Mouse (Mus musculus) naive thymus-derived CD4-positive, alpha-beta T cell, adult 2 months (primary cell): ENCODE data around the gene Ctdsp2.
A peak's percentile ranks its signal among the peaks of the same experiment; 100 is the strongest.

ENCODE experiments used
- DNase-seq: peaks from one replicate; pipeline ENCODE4 v3.0.0-alpha.2; 2011; ENCODE audit warnings: low read depth

The Ctdsp2 gene

DNA sequence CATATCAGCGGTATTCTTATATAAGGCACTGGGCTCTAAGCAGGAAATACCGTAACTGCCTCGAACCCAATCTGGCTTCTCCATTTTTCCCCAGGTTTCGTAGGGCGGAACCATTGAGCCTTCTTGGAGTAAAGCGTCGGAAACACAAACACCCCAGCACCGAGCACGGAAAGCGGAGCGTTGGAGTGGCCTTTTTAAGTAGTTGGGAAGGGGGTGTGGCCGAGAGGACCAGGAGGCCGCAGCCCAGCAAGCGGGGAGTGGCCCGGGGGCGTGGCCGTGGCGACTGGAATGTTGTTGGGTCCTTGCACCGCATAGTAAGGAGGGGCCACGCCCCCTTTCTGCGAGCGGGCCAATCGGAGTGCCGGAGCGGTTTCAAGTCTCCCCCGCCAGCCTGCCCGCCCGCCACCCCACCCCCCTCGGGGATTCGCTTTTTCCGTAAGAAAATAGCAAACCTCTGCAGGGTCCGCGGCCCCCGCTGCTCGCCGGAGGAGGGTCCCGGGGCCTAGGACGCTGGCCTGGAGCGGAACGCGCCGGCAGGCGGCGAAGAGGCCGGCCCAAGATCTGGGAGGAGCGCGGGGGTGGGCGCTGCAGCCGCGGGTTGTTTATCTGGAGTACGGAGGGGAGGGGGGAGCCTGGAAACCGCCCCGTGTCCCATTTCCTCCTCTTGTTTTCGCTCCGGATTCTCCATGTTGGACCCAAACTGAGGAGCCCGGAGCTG is at the start of gene Ctdsp2:
TSS of gene Ctdsp2 (plus strand) at position 441 of the 718 bp plus-strand sequence.
- DNase-seq: peak; percentile 92

DNA sequence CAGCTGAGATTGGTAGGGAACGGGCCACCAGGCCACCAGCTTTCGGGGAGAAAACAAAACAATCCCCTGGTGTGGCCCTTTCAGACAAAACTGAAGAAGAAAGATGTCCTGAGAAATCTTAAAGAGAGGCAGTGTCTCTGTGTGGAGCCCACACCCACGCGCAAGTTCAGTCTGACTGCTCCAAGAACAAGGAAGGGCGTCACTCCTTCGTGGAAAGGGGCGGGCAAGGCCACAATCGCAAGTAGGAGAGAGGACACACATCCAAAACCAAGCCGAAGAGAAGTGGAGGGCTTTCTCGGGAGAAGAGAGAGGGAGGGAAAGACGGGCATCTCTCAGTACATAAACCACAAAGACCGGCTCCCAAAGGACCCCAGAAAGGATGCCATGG is 49.7 kb upstream of the Ctdsp2 start:
- no peak for DNase-seq

DNA sequence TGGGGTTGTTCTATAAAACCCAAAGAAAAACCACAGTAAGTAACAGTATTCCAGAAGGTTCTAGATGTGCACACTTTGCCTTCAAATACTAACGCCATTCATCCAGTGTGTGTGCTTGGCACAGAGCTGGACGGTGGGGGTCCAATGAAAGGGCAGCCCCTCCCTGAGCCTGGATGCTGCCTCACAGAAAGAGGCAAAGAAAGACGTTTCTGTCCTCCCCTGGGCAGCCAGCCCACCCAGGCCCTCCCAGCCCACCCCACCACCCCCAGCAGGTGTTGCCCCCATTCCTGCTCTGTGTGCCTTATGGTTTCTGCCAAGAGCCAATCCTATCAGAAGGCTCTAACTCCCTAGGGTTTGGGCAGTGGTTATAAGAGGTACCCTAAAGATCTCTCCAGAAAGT is 49.0 kb upstream of the Ctdsp2 start:
- DNase-seq: no peak

DNA sequence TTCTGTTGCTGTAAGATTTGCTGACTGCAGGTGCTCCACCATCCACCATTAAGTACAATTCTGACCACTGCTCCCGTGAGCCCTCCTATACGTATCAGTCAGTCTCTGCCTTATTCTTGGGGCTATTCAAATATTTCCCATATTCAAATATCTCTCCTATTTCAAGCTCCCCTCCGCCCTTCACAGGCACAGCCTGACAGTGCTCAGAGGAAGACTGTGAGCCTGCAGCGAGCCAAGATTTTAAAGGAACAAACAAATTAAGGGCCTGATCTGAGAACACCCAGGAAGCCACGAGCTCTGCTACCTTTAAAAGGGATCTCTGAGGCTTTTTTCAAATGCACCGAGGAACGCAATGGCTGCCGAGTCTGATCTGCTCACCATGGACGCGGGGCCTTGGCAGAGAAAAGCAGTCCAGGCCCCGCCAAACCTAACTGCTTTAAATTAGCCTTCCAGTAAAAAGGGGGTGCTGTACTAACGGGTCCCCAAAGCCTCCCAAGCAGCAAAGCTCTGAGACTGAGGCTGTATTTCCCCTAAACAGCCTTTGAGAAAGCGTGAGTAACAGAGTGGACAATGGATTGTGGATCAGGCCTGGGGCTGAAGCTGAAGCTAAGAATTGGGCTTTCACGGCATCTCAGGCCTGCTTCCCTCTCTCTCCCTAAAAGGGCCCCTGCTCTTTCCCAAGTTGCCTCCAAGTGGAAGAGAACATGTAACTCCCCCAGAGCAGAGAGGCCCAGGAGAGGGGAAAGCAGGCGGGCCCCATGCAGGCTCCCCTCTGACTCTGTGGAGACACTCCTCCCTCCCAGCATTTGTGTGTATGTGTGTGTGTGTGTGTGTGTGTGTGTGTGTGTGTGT is 48.0 kb upstream of the Ctdsp2 start:
- no peak for DNase-seq

DNA sequence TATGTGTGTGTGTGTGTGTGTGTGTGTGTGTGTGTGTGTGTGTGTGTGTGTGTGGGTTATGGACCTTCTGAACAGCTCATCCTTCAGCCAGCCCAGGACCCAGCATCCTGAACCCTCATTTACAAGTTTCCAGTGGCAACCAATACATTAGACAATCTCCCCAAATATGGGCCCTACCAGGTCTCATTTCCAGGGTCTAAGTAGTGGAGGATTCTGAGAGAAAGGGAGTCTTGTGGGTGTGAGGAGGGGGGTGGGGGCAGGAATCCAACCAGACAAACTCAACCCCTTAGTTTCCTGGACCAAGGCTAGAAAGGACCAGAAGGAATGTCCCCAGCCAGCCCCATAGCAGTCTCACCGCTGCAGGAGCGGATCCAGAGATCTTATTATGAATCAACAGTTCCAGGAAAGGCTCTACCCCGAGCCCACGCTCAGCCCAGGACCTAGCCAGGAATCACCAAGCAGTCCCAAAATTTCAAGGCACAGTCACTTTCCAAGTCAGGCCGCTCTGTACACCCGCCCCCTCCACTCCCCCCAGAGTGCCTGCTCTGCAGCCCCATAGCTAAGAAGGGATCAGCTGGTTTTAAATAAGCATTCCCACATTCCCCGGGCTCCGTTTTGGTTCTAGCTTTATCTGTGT is 47.3 kb upstream of the Ctdsp2 start:
- DNase-seq: no peak

DNA sequence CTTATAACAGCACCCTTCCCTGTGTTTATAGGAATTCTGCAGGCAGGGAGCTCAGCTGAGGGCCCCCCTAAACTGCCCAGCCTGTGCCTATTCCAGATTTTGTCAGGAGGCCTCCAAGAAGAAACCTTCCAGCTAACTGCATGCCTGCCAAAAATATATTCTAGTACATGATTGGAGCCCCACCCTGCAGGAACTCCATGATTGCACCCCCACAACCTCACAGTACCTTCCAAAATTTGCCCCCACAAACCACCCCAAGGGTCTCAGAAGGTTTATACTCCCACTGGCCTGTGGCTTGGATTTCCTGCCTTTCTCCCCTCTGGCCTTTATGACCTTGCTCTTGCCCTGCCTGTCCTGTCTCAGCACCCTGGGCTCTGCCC is 46.8 kb upstream of the Ctdsp2 start:
- DNase-seq: no peak

DNA sequence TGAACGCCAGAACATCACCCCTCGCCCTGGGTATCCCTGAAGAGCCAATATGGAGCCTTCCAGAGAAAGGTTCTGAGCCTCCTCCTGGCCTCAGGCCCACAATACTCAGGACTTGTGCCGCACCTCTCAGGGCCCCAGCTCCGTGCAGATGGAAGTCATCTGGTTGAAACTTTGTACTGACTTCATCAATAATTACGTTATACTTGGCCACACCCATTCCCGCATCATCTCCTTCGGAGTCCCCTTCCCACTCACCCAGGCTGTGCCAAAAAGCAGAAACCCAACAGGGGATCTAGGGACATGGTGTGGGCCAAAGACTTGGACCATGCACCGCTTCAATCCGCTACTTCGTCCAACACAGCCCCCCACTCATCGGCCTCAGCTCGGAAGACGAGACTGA is 44.0 kb upstream of the Ctdsp2 start:
- no peak for DNase-seq

DNA sequence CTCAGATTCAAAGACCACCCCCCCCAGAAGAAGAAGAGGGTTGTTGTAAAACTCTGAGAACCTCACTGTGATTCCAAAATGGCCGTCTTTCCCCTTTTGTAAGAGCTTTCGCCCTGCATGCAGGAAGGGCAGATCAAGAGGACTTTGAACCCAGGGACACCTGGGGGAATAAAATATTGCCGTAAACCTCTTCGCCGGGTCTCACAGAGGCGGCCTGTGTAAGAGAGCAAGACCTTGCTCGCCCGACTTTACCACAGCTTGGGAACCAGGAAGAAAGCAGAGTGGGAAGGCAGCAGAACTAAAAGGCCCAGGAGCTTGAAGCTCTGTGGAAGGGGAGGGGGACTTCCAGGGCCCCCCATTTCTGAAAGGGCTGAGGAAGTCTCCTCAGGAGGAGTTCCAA is 43.4 kb upstream of the Ctdsp2 start:
- DNase-seq: no peak

DNA sequence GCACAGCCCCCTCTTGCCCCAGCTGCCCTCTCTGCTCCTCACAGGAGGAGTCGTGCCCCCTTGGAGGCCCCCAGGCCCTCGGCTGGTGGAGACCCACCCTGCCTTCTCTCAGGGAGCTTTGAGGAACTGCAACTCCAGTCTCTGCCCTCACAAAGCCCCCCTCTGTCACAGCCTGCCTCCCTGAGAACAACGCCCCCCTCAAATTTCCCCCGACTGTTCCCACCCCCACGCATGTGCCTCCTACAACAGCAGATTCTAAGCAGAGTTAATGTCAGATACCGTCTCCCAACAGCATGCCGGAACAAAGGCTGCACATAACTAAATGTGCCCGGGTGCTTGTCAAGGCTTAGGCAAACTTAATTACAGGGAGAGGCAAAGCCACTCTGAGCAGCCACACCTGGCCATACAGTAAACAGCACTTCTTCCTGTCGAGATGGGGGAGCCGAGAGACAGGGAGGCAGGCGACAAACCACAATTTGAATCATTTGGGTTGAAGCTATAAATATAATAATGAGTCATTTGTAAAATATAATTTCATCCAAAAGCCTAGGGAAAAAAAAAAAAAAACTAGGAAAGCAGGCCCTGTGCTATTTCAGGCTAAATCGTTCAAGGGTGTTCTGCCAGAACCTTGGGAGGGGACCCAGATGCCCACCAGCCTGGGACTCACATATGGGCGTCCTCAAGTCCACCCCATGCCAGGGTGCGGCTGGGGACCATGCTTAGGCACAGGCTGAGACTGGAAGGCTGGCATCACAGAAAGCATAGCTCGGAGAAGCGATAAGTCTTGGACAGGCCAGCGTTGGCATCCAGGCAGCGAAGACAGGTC is 42.7 kb upstream of the Ctdsp2 start:
- DNase-seq: peak; percentile 16

DNA sequence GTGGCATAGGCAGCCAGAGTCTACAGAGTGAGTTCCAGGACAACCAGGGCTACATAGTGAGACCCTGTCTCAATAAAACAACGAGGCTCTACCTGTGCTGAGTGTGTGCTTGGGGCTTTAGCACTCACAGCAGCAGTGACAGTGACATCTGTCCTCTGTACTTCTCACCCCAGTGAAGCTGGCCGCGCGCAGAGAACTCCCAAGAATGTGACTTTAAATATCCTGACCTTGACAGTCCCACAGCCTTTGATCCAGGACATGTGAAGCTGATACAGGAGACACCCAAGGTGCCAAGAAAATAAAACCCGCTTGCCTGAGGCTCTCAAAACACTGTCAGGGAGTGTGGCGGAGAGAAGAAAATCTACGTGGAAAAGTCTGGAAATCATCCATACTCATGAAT is 37.6 kb upstream of the Ctdsp2 start:
- no peak for DNase-seq

DNA sequence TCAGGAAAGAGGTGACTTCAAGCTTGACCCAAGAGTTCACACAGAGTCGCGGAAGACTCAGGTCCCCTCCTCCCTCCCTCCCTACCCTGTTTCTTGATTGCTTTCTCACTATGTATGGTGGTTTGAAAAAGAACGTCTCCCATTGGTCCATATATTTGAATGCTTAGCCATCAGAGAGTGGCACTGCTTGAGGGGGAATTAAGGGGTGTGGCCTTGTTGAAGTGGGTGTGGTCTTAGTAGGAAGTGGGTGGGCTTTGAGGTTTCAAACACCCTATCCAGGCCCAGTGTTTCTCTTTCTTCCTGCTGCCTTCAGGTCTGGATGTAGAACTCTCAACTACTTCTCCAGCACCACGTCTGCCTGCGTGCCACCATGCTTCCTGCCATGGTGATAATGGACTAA is 33.0 kb upstream of the Ctdsp2 start:
- no peak for DNase-seq

DNA sequence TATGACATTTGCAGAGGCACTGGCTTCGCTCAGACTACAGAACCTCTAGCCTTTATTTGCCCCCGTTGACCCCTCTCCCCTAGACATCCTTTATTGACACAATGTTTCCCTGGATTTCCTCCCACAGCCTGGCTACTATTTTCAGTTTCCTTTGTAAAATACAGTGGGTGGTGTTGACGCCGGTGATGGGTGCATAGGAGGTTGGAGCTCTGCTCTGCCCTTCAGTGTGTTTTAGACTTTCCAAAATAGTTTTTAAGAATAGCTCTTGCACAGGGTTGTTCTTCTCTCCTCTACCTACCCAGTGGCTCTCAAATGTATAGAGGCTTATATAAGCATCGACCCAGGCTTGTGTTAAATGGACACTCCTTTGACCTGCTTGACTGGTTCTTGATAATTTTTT is 28.7 kb upstream of the Ctdsp2 start:
- no peak for DNase-seq

DNA sequence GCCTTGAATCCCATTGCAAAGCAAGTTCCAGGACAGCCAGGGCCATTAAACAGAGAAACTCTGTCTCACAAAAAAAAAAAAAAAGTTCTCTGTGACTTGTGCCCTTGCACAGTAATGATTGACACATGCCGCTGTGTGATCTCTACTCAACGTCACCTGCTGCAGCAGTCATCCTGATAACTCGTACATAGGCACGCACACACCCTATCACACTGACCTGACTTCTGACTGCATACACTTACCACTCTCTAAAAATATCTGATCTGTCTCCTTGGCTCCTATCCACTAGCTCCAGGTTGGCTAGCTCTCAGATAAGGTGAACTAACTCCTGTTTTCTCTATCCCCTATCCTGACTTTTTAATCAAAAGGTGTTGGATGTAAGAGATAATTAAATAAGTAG is 27.9 kb upstream of the Ctdsp2 start:
- no peak for DNase-seq

DNA sequence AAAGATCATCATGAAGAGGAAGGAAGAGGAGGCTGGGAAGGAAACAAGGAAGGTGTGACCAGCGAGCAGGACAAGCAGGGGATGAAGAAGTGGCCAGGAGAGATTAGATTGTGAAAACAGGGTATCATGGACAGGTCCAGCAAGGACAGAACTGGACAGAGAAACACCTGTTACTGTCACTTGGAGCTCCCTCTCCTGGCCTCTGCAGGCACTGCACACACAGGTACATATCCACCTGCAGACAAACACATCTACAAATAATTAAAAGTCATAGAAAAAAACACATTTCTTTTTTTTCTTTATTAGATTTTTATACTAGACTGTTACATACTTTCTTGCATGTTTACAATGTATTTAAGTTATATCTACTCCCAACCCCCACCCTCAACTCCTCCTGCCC is 26.1 kb upstream of the Ctdsp2 start:
- DNase-seq: no peak

DNA sequence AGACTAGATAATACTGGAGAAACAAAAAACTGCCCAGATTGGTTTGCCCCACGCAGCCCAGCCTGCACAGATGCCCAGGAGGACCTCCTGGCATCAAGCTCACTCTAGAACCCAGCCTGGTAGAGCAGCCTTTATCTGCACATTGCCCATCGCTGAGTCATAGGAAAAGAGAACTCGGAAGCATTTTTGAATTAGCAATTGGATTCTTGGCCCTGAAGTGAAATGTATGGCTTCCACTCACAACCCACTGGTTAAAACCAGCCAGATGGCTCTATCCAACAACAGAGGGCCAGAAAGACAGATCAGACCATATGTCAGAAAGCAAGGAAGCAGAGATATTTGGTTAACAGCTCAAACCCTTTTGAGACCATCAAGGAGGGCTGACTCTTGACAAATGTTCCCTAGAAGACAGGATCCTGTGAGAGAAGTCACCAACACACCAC is 25.5 kb upstream of the Ctdsp2 start:
- no peak for DNase-seq

DNA sequence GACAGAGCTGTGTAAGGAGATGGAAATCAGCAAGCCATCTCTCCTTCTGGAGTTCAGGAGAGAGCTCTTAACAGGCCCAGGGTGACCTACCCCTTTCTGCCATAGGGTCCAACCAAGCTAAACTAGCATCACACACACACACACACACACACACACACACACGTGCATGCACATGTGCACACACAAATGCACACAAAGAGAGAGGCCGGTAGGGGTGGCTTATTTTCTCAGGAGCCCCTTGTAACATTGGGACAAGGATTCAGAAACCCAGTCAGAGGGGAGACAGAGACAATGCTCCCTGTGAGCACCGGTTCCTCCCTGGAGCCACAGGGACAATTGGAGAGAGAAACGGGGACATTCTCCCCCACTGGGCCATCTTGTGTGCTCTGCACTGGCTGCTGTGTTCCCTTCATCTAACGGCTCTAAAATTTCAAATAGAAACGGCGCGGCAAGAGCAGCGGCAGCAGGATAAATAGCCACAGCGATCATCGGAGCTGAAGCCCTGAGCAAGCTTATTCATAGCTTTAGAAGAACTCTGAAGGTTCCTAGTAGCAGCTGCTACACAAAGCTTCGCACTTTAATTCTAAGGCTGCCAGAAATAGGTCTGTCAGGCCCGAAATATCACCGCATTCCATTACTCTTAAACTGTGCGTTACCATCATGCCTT is 21.7 kb upstream of the Ctdsp2 start:
- DNase-seq: no peak

DNA sequence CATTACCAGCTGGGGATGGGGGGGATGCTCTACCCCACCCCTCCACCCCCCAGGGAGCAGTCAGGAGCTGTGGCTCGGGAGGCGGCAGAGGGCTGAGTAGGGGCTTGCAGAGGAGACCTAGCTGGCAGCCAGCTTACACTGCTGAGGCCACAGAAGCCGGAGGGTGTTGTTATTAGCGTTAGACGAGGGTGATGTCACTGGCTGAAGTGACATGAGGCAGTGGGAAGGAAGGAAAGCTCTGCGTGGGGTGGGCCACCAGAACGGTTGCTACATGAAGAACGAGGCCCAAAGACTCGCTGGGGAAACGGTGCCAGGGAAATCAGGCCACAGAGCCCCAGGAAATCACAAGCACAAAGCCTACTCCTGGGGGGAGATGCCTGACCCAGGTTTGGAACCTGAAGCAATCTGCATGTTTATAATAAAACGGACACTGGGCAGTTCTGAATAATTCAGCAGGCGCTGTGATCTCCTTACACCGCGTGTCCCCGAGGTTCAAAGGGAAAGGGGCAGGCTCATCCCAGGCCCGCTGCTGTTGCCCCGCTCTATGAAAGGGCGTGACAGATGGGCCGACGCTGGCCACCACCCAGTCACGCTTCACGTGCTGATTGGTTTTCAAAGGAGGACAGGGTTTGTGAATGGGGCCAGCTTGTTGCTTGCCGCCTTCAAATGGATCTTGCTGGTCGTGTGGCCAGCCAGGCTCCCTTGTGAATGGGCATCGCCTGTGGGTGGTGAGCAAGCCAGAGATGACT is 21.0 kb upstream of the Ctdsp2 start:
- DNase-seq: no peak

DNA sequence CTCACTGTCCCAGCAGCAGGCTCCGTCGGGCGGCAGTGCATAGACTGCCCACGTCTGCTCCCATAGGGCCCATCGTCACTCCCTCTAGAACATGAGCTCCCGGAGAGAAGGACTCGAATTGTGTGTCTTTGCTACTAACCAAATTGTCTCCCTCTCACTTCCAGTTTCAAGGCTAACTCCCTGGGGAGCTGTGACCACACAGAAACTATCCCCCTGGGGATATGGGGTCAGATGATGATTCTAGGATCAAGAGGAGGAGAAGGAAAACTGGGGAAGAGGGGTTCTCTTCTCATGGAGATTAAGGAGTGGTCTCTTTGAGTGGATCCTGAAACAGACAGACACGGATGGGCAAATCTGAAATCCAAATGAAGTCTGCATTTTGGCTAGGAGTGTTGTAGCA is 18.0 kb upstream of the Ctdsp2 start:
- no peak for DNase-seq

DNA sequence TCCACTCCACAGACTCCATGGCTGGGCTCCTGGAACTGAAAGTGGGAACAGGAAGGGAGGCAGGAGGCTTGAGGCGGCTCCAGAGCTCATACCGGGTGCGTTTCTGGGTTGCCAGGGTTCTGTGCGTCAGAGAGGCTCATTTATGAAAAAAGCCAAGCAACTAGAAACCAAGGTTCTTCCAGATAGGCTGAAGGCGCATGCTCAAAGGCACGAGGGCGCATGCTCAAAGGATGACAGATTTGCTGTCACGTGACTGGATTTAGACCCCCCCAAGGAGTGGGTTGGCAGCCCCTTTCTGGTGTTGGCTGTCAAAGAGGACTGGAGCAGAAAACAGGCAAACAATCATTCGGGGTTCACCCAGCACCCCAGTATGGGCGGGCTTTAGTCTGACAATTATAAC is 16.8 kb upstream of the Ctdsp2 start:
- no peak for DNase-seq

DNA sequence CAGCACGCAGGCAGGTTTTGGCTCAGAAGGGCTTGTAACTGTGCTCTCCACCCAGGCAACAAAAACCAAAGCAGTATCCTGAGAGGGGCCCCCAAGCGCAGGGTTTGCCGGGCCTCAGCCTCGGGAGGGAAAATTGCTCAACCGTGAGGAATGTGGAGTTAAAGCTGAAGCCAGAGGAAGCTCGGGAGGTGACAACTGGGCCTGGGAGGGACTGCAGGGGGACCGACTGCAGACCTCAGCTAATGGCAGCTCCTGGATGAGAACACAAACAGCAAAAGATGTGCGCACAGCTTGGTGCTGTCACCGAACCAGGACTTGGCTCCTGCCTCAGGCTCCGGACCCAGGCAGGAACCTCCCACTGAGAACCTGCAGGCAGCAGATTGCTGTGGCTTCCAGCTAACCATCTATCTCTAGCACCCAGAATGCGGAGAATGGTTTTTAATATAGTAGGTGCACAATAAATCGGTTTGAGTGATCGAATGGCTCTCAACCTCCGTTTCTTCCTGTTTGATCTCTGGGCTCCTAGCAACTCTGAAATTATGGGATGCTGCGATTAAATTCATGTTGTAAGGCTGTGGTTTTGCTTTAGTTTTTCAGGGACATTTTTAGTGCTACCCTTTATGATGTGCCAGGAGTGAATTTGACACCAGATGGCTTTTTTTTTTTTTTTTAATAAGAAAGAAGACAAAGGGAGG is 16.1 kb upstream of the Ctdsp2 start:
- no peak for DNase-seq
